Mouse (Mus musculus) frontal cortex, adult (tissue): ENCODE measurements around the gene Drc1.
A peak's percentile ranks its signal among the peaks of the same experiment; 100 is the strongest.

Experiments
- ATAC-seq: cut with Nextera tagmentation; 2 replicates; pipeline ENCODE4 v1.9.2; 2017; ENCODE audit warnings: mild to moderate bottlenecking, moderate library complexity, mixed read lengths; ENCODE audit not compliant: low TSS enrichment

Gene Drc1

DNA sequence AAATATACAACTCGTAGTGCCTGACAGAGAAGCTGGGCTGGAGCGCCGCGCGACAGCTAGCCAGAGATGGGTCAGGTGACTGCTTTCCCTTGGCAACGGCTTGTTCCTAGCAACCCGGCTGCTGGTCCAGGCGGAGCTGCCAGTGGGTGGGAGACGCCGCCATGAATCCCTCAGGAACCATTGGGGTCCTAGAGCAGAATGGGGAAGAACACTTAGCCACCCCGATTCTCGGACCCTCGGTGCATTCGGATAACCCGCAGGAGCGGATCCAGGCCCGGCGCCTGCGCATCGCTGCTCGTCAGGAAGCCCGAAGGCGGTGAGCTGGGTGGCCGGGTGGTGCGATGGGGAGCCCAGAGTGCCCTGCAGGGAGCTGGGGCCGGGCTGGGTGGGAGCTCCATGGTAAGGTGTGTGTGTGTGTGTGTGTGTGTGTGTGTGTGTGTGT is at the start of gene Drc1:
Gene Drc1, plus strand, starts transcription at position 98 of the 442 bp plus-strand sequence.
- peak; percentile 99 for ATAC-seq

DNA sequence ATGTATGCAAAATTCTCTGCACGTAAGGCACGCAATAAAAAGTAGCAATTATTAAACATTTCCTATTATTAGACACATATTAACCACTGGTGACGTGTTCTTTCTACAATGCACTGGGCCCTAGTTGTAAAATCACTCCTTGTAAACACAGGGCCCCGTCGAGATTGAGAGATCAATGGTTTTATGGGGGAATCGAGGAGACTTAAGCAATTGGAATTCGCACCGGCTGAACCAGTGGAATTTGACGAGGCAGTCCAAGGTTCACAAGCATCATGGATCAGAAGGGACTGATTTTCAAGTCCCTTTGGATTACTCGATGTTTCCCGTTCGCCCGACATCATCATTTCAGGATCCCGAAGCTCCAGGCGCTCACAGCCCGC is 49.3 kb upstream of the Drc1 start:
- no peak for ATAC-seq

DNA sequence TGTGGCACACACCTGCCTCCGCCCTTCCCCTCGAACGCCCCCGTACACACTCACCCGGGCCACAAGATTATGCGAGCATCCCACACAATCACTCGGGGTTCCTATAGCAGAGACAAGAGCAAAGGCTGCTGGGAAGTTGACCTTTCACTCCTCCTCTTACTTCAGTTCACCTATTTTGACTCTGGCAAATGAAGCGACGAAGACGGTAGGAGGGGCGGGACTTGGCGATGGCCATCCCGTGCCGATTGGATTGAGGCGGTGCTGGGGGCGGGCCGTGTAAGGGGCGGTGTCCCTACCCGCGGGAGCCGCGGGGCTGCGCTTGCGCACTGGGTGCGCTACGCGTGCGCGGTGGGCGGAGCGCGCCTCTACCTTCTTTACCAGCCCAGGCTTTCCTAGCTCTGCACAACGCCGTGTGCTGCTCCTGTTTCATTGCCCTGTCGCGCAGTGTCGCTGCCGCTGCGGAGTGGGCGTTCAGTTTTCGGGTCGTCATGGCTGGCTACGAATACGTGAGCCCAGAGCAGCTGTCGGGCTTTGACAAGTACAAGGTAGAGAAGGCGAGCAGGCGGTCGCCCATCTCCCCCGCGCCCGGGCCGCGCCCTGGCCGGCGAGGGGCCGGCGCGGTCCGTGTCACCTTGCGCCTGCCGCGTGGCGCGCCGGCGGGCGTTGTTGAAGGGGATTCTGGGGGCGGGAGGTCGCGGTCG is 48.8 kb upstream of the Drc1 start, which contains the start of gene Selenoi:
Gene Selenoi, plus strand, starts transcription at position 311 of the 701 bp plus-strand sequence.
- peak; percentile 99 for ATAC-seq

DNA sequence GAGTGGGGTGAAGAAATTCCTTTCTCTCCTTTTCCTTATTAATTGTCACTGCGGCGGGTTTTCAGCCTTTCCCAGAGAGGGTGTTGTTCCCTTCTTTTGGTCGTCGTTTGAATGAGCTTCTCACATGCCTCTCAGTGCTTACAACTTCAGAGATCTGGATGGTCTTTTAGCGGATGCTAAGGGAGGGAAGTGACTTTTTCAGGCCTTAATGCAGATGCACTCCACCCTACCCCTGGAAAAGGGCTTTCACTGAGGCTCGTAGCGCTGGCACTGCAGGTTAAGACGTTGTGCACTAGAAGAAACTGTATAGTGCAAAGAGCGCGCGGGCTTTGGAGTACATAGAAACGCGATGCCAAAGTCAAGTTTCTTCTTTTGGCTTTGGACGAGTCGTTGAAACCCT is 48.1 kb upstream of the Drc1 start:
- ATAC-seq: peak; percentile 15

DNA sequence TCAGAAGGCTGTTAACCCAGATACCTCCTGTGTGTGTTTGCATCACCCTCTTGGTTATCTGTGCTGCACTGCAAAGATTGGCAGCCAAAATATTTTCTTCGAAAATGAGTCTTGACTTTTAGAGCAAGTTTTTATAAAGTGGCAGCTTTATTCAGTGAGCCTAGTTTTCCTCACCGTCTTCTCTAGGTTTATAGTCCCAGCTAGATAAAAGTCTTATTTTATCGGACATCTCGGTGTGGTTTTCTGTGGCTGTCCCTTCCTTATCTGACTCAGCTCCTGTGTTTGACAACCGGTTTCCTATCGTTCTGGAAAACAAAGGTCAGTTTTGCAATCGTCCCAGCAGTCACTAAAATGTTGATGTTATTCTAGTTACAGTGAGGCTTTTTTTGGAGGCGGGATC is 47.2 kb upstream of the Drc1 start:
- no peak for ATAC-seq

DNA sequence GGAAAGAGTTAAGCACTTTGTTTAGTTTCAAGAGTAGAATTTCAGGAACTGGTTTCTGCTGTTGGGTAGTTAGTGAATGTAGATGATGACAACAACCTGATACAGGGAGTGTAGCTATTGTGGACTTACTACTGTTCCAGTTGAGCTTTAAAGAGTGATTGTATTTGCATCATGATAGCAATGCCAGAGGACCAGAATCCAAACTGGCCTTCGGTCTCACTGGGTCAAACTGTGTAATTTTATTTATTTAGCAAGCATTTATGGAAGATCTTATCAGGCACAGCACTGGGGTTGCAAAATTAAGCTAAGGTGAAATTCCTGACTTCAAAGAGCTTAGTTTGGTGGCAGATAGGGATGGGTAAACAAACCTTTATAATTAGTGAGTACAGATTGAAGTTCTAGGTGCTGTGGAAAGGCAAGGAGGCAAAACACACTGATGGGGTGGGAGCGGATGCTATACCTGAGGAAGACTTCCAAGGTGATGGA is 45.5 kb upstream of the Drc1 start:
- ATAC-seq: no peak

DNA sequence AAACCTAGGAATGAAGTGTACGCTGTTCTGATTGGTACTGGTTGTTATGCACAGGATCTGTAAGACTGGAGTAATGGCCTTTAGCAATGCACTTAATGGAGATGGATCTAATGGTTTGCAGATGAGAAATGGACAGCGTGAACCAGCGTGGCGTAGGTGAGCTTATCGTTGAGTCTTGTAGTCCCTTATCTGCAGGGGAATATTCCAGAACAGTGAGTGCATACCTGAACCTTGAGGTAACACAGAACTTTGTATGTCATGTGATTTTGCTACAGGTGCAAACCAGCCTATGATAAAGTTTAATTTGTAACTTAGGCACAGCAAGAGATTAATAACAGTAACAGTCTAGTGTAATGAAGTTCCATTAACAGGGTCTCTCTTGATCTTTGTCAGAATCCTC is 42.7 kb upstream of the Drc1 start:
- no peak for ATAC-seq

DNA sequence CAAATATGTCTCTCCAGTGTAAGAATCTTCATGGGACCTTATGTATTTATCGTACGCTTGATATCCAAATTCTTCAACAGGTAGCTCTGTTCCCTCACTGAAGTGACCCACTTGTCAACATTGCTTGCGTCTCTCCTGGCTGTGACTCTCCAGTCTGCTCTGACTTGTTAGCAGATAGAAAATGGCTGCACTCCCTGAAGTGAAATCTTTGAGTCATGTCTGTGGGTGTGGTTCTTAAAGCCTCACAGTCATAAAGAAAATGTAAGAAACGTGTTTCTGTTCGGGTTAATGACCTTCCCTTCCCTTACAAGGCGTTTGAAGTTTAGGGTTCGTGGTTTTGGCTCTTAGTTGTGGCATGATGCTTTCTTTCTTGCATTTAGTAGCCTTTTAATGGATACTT is 40.6 kb upstream of the Drc1 start:
- ATAC-seq: no peak

DNA sequence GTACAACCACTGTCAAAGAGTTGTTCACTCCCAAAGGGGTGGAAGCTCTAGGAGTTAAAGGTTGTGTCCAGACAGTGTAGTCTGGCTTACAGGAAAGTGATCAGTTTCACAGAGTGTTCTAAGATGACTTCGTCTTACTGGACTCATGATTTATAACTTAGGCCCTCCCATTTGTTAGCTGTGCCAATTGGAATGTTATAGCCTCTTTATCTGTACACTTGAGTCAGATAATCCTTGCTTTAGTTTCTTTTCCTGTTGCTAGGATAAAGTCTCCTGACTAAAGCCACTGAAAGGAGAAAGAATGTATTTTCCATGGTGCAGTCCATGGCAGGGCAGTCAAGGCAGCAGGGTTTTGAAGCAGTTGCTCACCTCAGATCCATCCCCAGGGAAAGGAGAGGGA is 38.8 kb upstream of the Drc1 start:
- no peak for ATAC-seq

DNA sequence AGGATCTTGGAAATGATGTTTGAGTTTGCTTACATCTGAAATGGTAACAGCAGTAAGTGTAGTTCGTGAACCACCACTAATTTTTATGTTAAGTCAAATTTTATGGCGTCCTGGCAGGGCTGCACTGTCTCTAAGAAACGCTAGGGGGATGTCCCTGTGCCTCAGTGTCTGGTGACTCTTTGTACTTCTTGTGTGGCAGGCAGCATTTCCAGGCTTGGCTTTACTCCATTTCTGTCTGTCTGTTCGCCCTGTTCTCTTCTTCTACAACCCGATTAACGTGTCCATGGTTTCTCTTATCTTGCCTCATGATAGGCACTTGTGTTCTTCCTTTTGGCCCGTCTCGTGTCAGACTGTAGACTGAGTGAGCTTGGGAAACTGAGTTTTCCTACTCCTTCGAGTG is 37.4 kb upstream of the Drc1 start:
- ATAC-seq: no peak

DNA sequence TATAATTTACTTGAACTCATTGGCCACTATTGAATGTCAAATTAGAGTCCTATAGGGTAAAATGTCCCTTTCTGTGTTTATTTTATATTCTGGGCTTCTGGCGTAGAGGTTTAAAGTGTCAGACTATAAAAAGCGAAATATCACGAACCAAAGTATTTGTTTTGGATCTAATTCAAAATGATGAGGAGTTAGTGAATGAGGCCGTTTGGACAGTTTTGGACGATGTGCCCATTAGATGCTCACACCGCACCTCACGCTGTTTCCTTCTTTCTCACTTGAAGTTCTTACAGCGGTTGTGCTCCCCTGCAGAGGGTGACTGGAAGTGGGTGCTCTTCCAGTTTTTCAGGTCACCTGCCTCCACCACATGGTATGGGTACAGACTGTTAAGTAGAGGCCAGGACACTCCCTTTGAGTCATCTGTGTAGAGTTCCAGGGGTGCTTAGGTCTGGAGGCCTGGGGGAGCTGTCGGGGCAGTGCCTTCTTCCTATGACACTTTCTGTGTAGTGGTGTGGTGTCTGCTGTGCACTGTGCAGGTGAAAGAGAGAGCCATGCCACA is 35.2 kb upstream of the Drc1 start:
- no peak for ATAC-seq

DNA sequence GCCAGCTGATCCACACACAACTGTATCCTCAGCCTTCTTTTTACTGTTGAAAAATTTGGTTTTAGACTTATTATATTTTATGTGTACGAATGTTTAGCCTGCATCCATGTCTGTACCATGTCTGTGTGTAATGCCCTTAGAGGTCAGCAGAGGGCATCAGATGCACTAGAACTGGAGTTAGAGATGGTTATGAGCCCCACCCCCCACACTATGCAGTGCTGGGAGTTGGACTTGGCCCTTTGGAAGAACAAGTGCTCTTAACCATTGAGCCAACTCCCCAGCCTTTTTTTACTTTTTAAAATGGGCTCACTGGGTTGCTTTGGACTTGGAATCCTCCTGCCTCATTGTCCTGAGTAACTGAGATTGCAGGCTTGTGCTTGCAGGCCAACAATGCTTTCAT is 33.5 kb upstream of the Drc1 start:
- no peak for ATAC-seq

DNA sequence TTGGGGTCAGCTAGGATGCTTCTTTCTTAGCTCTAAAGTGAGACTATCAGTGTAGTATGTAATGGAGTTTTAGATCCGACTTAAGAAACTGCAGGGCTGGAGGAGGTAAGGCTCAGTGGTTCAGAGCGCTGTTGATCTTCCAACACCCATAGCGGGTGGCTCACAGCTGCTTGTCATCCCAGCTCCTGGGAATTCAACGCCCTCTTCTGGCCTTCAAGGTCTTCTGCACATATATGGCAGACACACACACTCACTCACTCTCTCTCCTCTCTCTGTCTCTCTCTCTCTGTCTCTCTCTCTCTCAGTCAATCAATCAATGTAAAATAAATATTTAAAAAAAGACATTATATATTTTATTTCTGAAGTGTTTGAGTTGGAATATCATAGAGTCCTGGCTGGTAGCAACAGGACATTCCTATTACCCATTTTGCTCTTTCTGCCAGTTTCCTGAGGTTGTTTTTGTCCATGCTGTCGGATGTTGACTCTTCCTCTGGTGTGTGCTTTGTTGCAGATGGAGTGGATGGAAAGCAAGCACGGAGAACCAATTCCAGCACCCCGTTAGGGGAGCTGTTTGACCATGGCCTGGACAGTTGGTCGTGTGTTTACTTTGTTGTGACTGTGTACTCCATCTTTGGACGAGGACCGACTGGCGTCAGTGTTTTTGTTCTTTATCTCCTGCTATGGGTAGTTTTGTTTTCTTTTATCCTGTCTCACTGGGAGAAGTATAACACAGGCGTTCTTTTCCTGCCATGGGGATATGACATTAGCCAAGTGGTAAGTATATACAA is 25.4 kb upstream of the Drc1 start:
- ATAC-seq: no peak

DNA sequence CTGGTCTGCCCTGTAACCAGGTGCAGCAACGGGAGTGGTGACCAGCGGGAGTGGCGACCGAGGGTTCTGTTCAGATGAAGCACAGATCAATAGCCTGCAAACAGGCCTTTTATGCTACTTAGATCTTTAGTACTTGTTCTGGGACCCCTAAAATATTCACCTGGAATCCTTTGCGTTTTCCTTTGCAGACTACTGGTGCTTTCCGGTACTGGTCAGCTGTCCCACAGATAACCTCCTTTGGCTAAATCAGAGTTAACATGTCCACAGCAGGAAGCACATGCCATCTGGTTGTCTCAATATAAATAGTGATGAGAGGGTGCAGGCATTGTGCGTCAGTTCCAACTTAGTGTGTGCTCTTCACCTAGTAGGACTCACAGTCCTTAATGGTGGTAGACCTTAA is 22.4 kb upstream of the Drc1 start:
- ATAC-seq: no peak

DNA sequence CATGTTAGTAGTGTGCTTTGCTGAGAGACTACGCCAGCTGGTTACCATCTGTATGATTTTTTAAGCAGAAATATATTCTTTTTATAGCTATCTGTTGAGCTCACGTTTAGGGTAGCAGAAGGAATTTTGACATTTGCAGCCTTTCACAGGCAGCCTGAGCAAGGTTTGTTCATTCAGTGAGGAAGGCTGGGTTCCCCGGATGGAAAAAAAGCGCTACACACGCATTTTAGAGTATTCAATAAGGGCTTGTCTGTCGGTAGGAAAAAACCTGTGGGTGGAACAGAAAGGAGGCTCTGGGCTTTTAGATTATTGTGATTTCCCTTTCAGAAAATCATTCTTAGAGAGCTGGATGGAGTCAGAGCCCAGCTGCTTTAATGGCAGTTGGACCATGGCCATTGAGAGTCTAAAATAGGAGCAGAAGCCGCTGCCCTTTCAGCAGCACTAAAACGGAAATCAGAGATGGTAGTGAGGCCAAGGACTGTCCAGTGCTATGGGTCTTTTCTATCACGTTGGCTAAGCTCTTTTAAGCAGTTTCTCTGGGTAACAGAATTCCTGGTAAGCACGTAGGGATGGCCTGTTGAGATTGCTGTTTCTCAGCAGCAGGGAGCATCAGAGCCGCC is 10.5 kb upstream of the Drc1 start:
- peak; percentile 89 for ATAC-seq

DNA sequence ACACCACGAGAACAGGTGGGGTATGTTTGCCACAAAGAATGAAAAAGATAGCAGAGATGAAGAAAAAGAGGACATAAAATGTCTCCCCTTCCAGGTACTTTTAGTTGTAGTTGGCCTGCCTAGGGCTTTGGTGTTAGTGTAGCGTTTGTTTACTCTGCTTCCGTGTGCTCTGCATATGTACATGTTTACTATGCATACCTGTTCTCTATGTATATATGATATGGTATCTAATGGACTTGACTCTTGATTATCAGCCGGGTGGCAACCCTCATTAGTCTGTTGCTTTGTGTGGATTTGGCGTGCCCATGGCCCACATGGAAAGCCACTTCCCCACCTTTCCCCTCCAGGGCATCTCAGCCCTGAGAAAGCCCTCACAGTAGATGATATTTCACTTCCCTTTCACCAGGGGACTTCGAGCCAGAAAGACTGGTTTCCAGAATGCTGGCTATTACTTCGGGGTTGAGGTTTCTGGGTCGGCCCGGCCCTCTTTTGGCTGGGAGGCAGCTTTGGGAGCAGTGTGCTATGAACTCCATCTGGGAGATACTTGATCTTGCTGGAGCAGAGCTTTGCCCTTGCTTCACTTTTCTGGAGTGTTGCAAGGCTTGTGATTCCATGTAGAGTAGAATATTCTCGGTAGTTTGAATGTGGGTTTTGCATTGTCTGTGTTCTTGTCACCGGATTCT is 9.4 kb upstream of the Drc1 start:
- no peak for ATAC-seq

DNA sequence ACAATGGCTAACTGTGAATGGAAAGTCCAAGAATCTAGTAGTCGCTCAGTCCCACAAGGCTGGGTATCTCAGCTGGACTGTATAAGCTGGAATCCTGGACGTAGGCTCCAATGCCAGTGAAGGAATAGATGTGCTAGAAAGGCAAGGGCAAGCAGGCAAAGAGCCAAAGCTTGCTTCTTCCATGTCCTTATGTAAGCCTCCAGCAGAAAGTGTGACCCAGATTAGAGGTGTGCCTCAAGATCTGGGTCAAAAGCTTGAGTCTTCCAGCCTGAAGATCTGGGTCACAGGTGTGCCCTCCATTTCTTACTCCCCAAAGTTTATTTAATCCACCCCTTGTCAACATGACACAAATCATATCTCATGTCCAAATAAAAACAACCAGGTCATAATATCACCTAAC is 4.8 kb upstream of the Drc1 start:
- ATAC-seq: no peak

DNA sequence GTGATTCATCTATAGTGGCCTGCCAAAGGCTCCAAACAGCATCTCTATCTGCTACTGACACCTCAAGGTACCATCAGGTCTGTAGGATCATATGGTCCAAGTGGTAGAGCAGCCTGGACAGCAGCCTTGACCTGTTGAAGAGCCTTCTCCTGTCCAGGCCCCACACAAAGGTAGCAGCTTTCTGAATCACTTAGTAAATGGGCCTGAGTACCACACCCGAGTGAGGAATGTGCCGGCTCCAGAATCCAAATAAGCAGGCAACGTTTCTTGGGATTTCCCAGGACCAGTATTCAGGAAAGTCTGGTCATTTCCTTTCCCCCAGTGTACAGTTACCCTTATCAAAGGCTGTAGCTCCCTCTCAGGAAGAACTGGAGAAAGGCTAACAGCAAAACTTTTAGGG is 2.2 kb upstream of the Drc1 start:
- ATAC-seq: no peak

DNA sequence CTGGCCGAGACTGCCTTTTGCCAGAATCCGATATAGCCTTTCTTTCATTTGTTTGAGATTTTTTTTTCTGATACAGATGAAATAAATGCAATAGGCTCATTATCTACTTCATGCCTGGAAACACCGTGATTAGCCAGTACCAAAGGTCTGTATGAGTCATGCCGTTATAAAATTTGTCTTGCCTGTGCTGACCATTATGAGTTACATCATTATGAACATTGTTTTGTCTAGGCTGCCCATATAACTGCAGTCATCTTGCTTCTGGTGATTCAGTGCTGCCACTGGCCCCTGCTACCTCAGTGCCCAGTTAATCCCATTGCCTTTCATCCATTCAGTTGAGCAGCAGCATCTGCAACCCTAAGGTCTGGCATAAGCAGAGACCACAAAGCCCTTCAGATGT is 1.7 kb upstream of the Drc1 start:
- ATAC-seq: no peak

DNA sequence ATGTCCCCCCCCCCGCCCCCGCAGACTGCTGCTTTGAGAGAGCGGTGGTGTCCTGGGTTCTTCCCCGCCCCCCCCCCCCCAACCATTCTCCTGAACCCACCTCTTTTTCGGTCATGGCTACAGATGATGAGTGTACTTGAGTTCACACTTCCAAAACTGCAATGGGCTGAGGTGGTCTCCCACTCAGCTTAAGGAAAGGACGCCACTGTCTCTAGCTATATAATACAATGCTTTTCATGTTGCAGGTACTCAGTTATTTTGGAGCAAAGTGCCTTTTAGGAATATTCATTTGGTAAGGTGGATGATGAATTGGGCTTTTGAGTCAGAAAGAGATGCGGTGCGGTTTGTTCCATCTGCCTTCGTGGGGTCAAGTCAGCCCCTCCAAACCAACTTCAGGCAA is 324 bp upstream of the Drc1 start:
- peak; percentile 22; the same call in 1 of the 2 replicates for ATAC-seq

DNA sequence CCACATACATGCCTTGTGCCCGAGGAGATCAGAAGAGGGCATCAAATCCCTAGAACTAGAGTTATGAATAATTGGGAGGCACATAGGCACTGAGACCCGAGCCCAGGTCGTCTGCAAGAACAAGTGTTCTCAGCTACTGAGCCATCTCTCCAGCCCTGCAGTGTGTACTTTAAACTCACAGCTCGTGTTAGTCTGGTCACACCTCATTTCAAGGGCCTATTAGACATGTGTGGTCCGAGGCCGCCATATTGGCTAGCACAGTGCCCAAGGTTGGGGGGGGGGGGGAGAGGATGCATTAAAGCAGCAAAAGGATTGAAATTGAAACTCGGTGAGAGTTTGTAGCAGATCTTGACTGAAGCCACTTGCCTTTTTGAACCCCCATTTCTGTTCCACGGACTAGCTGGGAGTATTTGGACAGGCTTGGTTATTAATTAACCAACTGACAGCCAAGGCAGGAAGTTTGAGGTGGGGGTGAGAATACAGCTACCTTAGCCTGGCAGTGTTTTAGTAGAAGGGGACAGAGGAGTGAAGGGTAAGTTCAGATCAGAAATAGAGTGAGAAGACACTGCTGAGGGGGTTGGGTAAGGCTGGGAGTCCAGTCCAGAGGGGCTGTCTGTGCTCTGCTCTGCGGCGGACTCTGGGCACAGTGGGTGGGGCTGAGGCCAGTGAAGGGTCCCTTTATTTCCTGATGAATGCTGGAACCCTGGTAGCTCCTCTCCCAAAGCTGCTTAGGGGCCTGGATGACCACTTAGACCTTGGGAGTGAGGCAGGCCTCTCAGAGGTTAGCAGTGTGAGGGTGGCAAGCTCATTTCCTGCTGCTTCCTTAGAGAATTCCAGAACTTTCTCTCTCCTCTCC is 5.0 kb downstream of the Drc1 start:
- ATAC-seq: no peak
